Mouse (Mus musculus) heart, postnatal 0 days (tissue): ENCODE results near the gene Cfap70.

Experiments used
- CTCF ChIP-seq: IDR thresholded peaks from 2 replicates; pipeline ENCODE4 v1.5.1; 2016; ENCODE audit warnings: antibody characterized with exemption, control low read depth, low read depth
- EP300 ChIP-seq: IDR thresholded peaks from 2 replicates; pipeline ENCODE4 v1.6.1; 2016; ENCODE audit warnings: antibody characterized with exemption, low read depth

DNA sequence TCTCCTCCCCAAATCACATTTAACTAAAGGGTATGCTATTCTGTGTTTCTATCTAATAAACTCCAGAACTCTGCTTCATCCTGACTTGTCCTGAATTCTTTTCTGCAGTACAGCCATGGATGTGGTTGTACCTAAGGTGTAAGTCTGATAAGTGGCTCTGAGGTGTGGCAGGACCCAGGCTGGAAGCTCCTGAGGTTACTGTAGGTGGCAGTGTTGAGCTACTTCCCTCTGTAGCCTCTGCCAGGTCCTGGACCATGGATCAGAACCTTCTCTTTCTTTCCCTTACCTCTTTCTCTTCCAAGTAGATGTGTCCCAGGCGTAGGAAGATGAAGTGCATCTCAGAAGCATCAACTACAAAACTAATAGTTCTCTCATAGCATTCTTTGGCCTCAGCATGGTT is 52.0 kb downstream of the Cfap70 start:
- TF ChIP-seq CTCF (peak; percentile 56), EP300 (no peak)
